Mouse (Mus musculus) liver, embryonic 15.5 days (tissue): ENCODE data around the gene Rex1bd. TPM values are rescaled to one million over a fixed set of nuclear protein-coding genes. Genes with fewer than 3 reads are reported as not detected.

ENCODE experiments used
- ATAC-seq: fragments of 200-750 bp; cut with Nextera tagmentation; 2 replicates; pipeline ENCODE4 v1.8.0; 2017; ENCODE audit warnings: moderate number of reproducible peaks, mild to moderate bottlenecking, moderate library complexity; ENCODE audit not compliant: insufficient read depth
- H3K27ac ChIP-seq: fragments of 300-500 bp; sonication (generic); replicated peaks from 2 replicates; pipeline ENCODE4 v1.5.1; 2015; ENCODE audit warnings: mild to moderate bottlenecking, inconsistent platforms
- H3K27me3 ChIP-seq: fragments of 300-500 bp; sonication (generic); 2 replicates; pipeline ENCODE4 v1.6.1; 2015; ENCODE audit warnings: mild to moderate bottlenecking, inconsistent platforms
- H3K36me3 ChIP-seq: fragments of 300-500 bp; sonication (generic); replicated peaks from 2 replicates; pipeline ENCODE4 v1.6.1; 2015; ENCODE audit warnings: moderate library complexity, mild to moderate bottlenecking, inconsistent platforms
- H3K4me1 ChIP-seq: fragments of 300-500 bp; sonication (generic); replicated peaks from 2 replicates; pipeline ENCODE4 v1.6.1; 2015; ENCODE audit warnings: inconsistent platforms
- H3K4me2 ChIP-seq: fragments of 300-500 bp; sonication (generic); 2 replicates; pipeline ENCODE4 v1.6.1; 2015; ENCODE audit warnings: moderate library complexity, mild to moderate bottlenecking, inconsistent platforms
- H3K4me3 ChIP-seq: fragments of 300-500 bp; sonication (generic); replicated peaks from 2 replicates; pipeline ENCODE4 v1.5.1; 2015; ENCODE audit warnings: mild to moderate bottlenecking, inconsistent platforms
- H3K9ac ChIP-seq: fragments of 300-500 bp; sonication (generic); 2 replicates; pipeline ENCODE4 v1.6.1; 2015; ENCODE audit warnings: moderate library complexity, mild to moderate bottlenecking, inconsistent platforms
- H3K9me3 ChIP-seq: fragments of 300-500 bp; sonication (generic); replicated peaks from 2 replicates; pipeline ENCODE4 v1.6.1; 2016; ENCODE audit warnings: inconsistent platforms
- WGBS: fragments of 180-500 bp; shearing (Covaris S2); methylation state at CpG from one replicate; pipeline ENCODE4 v1.1.7; 2015; ENCODE audit warnings: mixed read lengths; ENCODE audit not compliant: insufficient replicate concordance; 5-methylcytosine and 5-hydroxymethylcytosine counted together
- polyA plus RNA-seq: library from polyadenylated mRNA; unstranded; fragments of >200 nt; fragmentation: Nextera tagmentation; extraction: Ambion mirVana; gene quantifications from 2 replicates; pipeline ENCODE4 v1.2.1, GENCODE M21; 2015

Rex1bd gene
- polyA plus RNA-seq, 1 experiment from 2014 or later = 60.5 TPM

GRCm38 (mm10) chr8:70540507-70541071 is 34.0 kb upstream of the Rex1bd start:
- no peak for ATAC-seq
- no peaks in the 10 kb centered on the region for H3K27me3 ChIP-seq
- H3K4me2 ChIP-seq = peak overlapping the region; percentile 99
- H3K27ac ChIP-seq = peak overlapping the region; percentile 100
- peak overlapping the region; percentile 94 for H3K9ac ChIP-seq
- H3K4me3 ChIP-seq = peak overlapping the region; percentile 94
- H3K9me3 ChIP-seq = no peaks in the 10 kb centered on the region
- H3K36me3 ChIP-seq = peaks cover 22% of the 10 kb centered on the region
- 25% methylated on average over 7 of the region's 7 CpGs for WGBS
- peaks cover 74% of the 10 kb centered on the region for H3K4me1 ChIP-seq

GRCm38 (mm10) chr8:70540013-70540506 is 33.5 kb upstream of the Rex1bd start:
- WGBS = 0% methylated on average over 4 of the region's 4 CpGs
- peak overlapping the region; percentile 100 for H3K27ac ChIP-seq
- ATAC-seq = no peak
- no peaks in the 10 kb centered on the region for H3K27me3 ChIP-seq
- peak overlapping the region; percentile 99 for H3K4me2 ChIP-seq
- peak overlapping the region; percentile 94 for H3K9ac ChIP-seq
- H3K36me3 ChIP-seq = peaks cover 27% of the 10 kb centered on the region
- no peaks in the 10 kb centered on the region for H3K9me3 ChIP-seq
- peak overlapping the region; percentile 94 for H3K4me3 ChIP-seq
- peaks cover 68% of the 10 kb centered on the region for H3K4me1 ChIP-seq

GRCm38 (mm10) chr8:70539077-70539813 is 32.7 kb upstream of the Rex1bd start, which contains the start of gene Ell:
Ell (plus strand) TSS chr8:70539457.
- H3K4me1 ChIP-seq = peaks cover 61% of the 10 kb centered on the region

GRCm38 (mm10) chr8:70538633-70539076 is 32.1 kb upstream of the Rex1bd start:
- Histone ChIP-seq H3K9me3 (no peaks in the 10 kb centered on the region), H3K9ac (peak overlapping the region; percentile 94), H3K36me3 (peaks cover 41% of the 10 kb centered on the region), H3K27ac (peak overlapping the region; percentile 100), H3K4me2 (peak overlapping the region; percentile 99), H3K4me3 (peak overlapping the region; percentile 94), H3K4me1 (peaks cover 55% of the 10 kb centered on the region), H3K27me3 (no peaks in the 10 kb centered on the region)
- peak; percentile 56 for ATAC-seq
- WGBS = under 1% methylated on average over 32 of the region's 32 CpGs

More at GRCm38 (mm10) chr8:70539077-70539813, 32.7 kb upstream of the Rex1bd start, which contains the start of gene Ell:
- H3K9me3 ChIP-seq = no peaks in the 10 kb centered on the region
- peak within 1 kb of the TSS; percentile 100 for H3K27ac ChIP-seq
- H3K4me3 ChIP-seq = peak within 1 kb of the TSS; percentile 94
- H3K9ac ChIP-seq = peak within 1 kb of the TSS; percentile 94
- H3K4me2 ChIP-seq = peak within 1 kb of the TSS; percentile 99
- peak; percentile 79 for ATAC-seq
- H3K36me3 ChIP-seq = peaks cover 35% of the 10 kb centered on the region
- no peaks in the 10 kb centered on the region for H3K27me3 ChIP-seq
- WGBS = under 1% methylated on average over 58 of the region's 58 CpGs

- ATAC-seq = peak; percentile 14; the same call in 1 of the 2 replicates
- Histone ChIP-seq H3K27me3 (no peaks in the 10 kb centered on the region), H3K27ac (peak overlapping the region; percentile 100), H3K4me1 (peaks cover 50% of the 10 kb centered on the region), H3K4me2 (peak overlapping the region; percentile 99), H3K9ac (peak overlapping the region; percentile 75), H3K4me3 (peak overlapping the region; percentile 94), H3K9me3 (no peaks in the 10 kb centered on the region), H3K36me3 (peaks cover 47% of the 10 kb centered on the region)
- WGBS = 17% methylated on average over 24 of the region's 24 CpGs
These were observed 31.6 kb upstream of the Rex1bd start for GRCm38 (mm10) chr8:70538024-70538579.

- 81% methylated on average over 2 of the region's 2 CpGs for WGBS
- no peak for ATAC-seq
- peaks cover 71% of the 10 kb centered on the region for H3K36me3 ChIP-seq
- no peak overlapping the region for H3K4me2 ChIP-seq
- H3K9me3 ChIP-seq = no peaks in the 10 kb centered on the region
- no peak overlapping the region for H3K4me3 ChIP-seq
- H3K27ac ChIP-seq = no peak overlapping the region
- peaks cover 31% of the 10 kb centered on the region for H3K4me1 ChIP-seq
- no peak overlapping the region for H3K9ac ChIP-seq
- no peaks in the 10 kb centered on the region for H3K27me3 ChIP-seq
These were observed 29.1 kb upstream of the Rex1bd start for GRCm38 (mm10) chr8:70535701-70536100.

GRCm38 (mm10) chr8:70535221-70535620 is 28.7 kb upstream of the Rex1bd start:
- ATAC-seq = no peak
- no peak overlapping the region for H3K27ac ChIP-seq
- no peak overlapping the region for H3K4me3 ChIP-seq
- H3K4me1 ChIP-seq = peaks cover 31% of the 10 kb centered on the region
- WGBS = 80% methylated on average over 3 of the region's 3 CpGs
- H3K9ac ChIP-seq = no peak overlapping the region
- peaks cover 76% of the 10 kb centered on the region for H3K36me3 ChIP-seq
- no peaks in the 10 kb centered on the region for H3K27me3 ChIP-seq
- H3K4me2 ChIP-seq = no peak overlapping the region
- no peaks in the 10 kb centered on the region for H3K9me3 ChIP-seq

GRCm38 (mm10) chr8:70534281-70534680 is 27.7 kb upstream of the Rex1bd start:
- H3K4me1 ChIP-seq = peaks cover 33% of the 10 kb centered on the region
- H3K4me2 ChIP-seq = no peak overlapping the region
- no peak for ATAC-seq
- no peak overlapping the region for H3K27ac ChIP-seq
- no peaks in the 10 kb centered on the region for H3K9me3 ChIP-seq
- WGBS = 86% methylated on average over 12 of the region's 12 CpGs
- H3K4me3 ChIP-seq = no peak overlapping the region
- no peak overlapping the region for H3K9ac ChIP-seq
- H3K36me3 ChIP-seq = peaks cover 82% of the 10 kb centered on the region
- H3K27me3 ChIP-seq = no peaks in the 10 kb centered on the region

- Histone ChIP-seq H3K4me1 (peaks cover 47% of the 10 kb centered on the region), H3K9me3 (no peaks in the 10 kb centered on the region), H3K36me3 (peaks cover 57% of the 10 kb centered on the region), H3K27me3 (no peaks in the 10 kb centered on the region), H3K4me3 (no peak overlapping the region), H3K27ac (peak overlapping the region; percentile 91), H3K9ac (no peak overlapping the region), H3K4me2 (peak overlapping the region; percentile 72; the same call in 1 of the 2 replicates)
- 85% methylated on average over 2 of the region's 2 CpGs for WGBS
- ATAC-seq = no peak
These were observed 23.8 kb upstream of the Rex1bd start for GRCm38 (mm10) chr8:70530314-70530713.

GRCm38 (mm10) chr8:70529741-70530161 is 23.2 kb upstream of the Rex1bd start:
- Histone ChIP-seq H3K9me3 (no peaks in the 10 kb centered on the region), H3K9ac (peak overlapping the region; percentile 98), H3K36me3 (peaks cover 52% of the 10 kb centered on the region), H3K27me3 (no peaks in the 10 kb centered on the region), H3K27ac (peak overlapping the region; percentile 91), H3K4me1 (peaks cover 51% of the 10 kb centered on the region), H3K4me2 (peak overlapping the region; percentile 72), H3K4me3 (peak overlapping the region; percentile 30)
- ATAC-seq = no peak
- 66% methylated on average over 3 of the region's 3 CpGs for WGBS

- H3K9me3 ChIP-seq = no peaks in the 10 kb centered on the region
- no peak for ATAC-seq
- H3K4me1 ChIP-seq = peaks cover 51% of the 10 kb centered on the region
- peak overlapping the region; percentile 98 for H3K9ac ChIP-seq
- peak overlapping the region; percentile 72 for H3K4me2 ChIP-seq
- peak overlapping the region; percentile 30 for H3K4me3 ChIP-seq
- H3K27me3 ChIP-seq = no peaks in the 10 kb centered on the region
- peak overlapping the region; percentile 91 for H3K27ac ChIP-seq
- 17% methylated on average over 5 of the region's 5 CpGs for WGBS
- peaks cover 47% of the 10 kb centered on the region for H3K36me3 ChIP-seq
These were observed 22.7 kb upstream of the Rex1bd start for GRCm38 (mm10) chr8:70529299-70529698.
